Mouse (Mus musculus): ENCODE data around the gene Timm22. TPM values are rescaled to one million over a fixed set of nuclear protein-coding genes. Genes with fewer than 3 reads are reported as not detected.

The Timm22 gene
- total RNA-seq (2017): 6.7 and 10.2 TPM in 2 replicates

- peak; percentile 99 for ATAC-seq (replicated peaks in 1 of 2; ENCODE audit: insufficient read depth in 1 of 2, low FRiP score in 2 of 2, low TSS enrichment in 1 of 2, low read depth in 1 of 2, poor library complexity in 2 of 2, severe bottlenecking in 2 of 2)
Measured at GRCm38 (mm10) chr11:76406702-76407583, at the start of gene Timm22. Gene Timm22 (plus strand): TSS chr11:76406952.

- ATAC-seq (replicated peaks in 1 of 2; ENCODE audit: insufficient read depth in 1 of 2, low FRiP score in 2 of 2, low TSS enrichment in 1 of 2, low read depth in 1 of 2, poor library complexity in 2 of 2, severe bottlenecking in 2 of 2): no peak
Measured at GRCm38 (mm10) chr11:76357464-76357863, 49.3 kb upstream of the Timm22 start.

GRCm38 (mm10) chr11:76358628-76359320 is 48.0 kb upstream of the Timm22 start:
- ATAC-seq (replicated peaks in 1 of 2; ENCODE audit: insufficient read depth in 1 of 2, low FRiP score in 2 of 2, low TSS enrichment in 1 of 2, low read depth in 1 of 2, poor library complexity in 2 of 2, severe bottlenecking in 2 of 2): no peak

- no peak for ATAC-seq (replicated peaks in 1 of 2; ENCODE audit: insufficient read depth in 1 of 2, low FRiP score in 2 of 2, low TSS enrichment in 1 of 2, low read depth in 1 of 2, poor library complexity in 2 of 2, severe bottlenecking in 2 of 2)
Measured at GRCm38 (mm10) chr11:76360255-76360654, 46.5 kb upstream of the Timm22 start.

GRCm38 (mm10) chr11:76361422-76361821 is 45.3 kb upstream of the Timm22 start:
- no peak for ATAC-seq (replicated peaks in 1 of 2; ENCODE audit: insufficient read depth in 1 of 2, low FRiP score in 2 of 2, low TSS enrichment in 1 of 2, low read depth in 1 of 2, poor library complexity in 2 of 2, severe bottlenecking in 2 of 2)

- ATAC-seq (replicated peaks in 1 of 2; ENCODE audit: insufficient read depth in 1 of 2, low FRiP score in 2 of 2, low TSS enrichment in 1 of 2, low read depth in 1 of 2, poor library complexity in 2 of 2, severe bottlenecking in 2 of 2): no peak
Measured at GRCm38 (mm10) chr11:76363178-76363577, 43.6 kb upstream of the Timm22 start.

GRCm38 (mm10) chr11:76363636-76364035 is 43.1 kb upstream of the Timm22 start:
- ATAC-seq (replicated peaks in 1 of 2; ENCODE audit: insufficient read depth in 1 of 2, low FRiP score in 2 of 2, low TSS enrichment in 1 of 2, low read depth in 1 of 2, poor library complexity in 2 of 2, severe bottlenecking in 2 of 2): no peak

GRCm38 (mm10) chr11:76364038-76364437 is 42.7 kb upstream of the Timm22 start:
- ATAC-seq (replicated peaks in 1 of 2; ENCODE audit: insufficient read depth in 1 of 2, low FRiP score in 2 of 2, low TSS enrichment in 1 of 2, low read depth in 1 of 2, poor library complexity in 2 of 2, severe bottlenecking in 2 of 2): no peak

- ATAC-seq (replicated peaks in 1 of 2; ENCODE audit: insufficient read depth in 1 of 2, low FRiP score in 2 of 2, low TSS enrichment in 1 of 2, low read depth in 1 of 2, poor library complexity in 2 of 2, severe bottlenecking in 2 of 2): no peak
Measured at GRCm38 (mm10) chr11:76366720-76367119, 40.0 kb upstream of the Timm22 start.

GRCm38 (mm10) chr11:76370491-76370890 is 36.3 kb upstream of the Timm22 start:
- ATAC-seq (replicated peaks in 1 of 2; ENCODE audit: insufficient read depth in 1 of 2, low FRiP score in 2 of 2, low TSS enrichment in 1 of 2, low read depth in 1 of 2, poor library complexity in 2 of 2, severe bottlenecking in 2 of 2): no peak

GRCm38 (mm10) chr11:76372120-76372519 is 34.6 kb upstream of the Timm22 start:
- no peak for ATAC-seq (replicated peaks in 1 of 2; ENCODE audit: insufficient read depth in 1 of 2, low FRiP score in 2 of 2, low TSS enrichment in 1 of 2, low read depth in 1 of 2, poor library complexity in 2 of 2, severe bottlenecking in 2 of 2)

- no peak for ATAC-seq (replicated peaks in 1 of 2; ENCODE audit: insufficient read depth in 1 of 2, low FRiP score in 2 of 2, low TSS enrichment in 1 of 2, low read depth in 1 of 2, poor library complexity in 2 of 2, severe bottlenecking in 2 of 2)
Measured at GRCm38 (mm10) chr11:76372534-76372933, 34.2 kb upstream of the Timm22 start.

GRCm38 (mm10) chr11:76374491-76375185 is 32.1 kb upstream of the Timm22 start:
- ATAC-seq (replicated peaks in 1 of 2; ENCODE audit: insufficient read depth in 1 of 2, low FRiP score in 2 of 2, low TSS enrichment in 1 of 2, low read depth in 1 of 2, poor library complexity in 2 of 2, severe bottlenecking in 2 of 2): no peak

GRCm38 (mm10) chr11:76376425-76376824 is 30.3 kb upstream of the Timm22 start:
- no peak for ATAC-seq (replicated peaks in 1 of 2; ENCODE audit: insufficient read depth in 1 of 2, low FRiP score in 2 of 2, low TSS enrichment in 1 of 2, low read depth in 1 of 2, poor library complexity in 2 of 2, severe bottlenecking in 2 of 2)

GRCm38 (mm10) chr11:76379921-76380544 is 26.7 kb upstream of the Timm22 start:
- ATAC-seq (replicated peaks in 1 of 2; ENCODE audit: insufficient read depth in 1 of 2, low FRiP score in 2 of 2, low TSS enrichment in 1 of 2, low read depth in 1 of 2, poor library complexity in 2 of 2, severe bottlenecking in 2 of 2): no peak

GRCm38 (mm10) chr11:76381201-76381885 is 25.4 kb upstream of the Timm22 start:
- no peak for ATAC-seq (replicated peaks in 1 of 2; ENCODE audit: insufficient read depth in 1 of 2, low FRiP score in 2 of 2, low TSS enrichment in 1 of 2, low read depth in 1 of 2, poor library complexity in 2 of 2, severe bottlenecking in 2 of 2)

GRCm38 (mm10) chr11:76382711-76383324 is 23.9 kb upstream of the Timm22 start:
- no peak for ATAC-seq (replicated peaks in 1 of 2; ENCODE audit: insufficient read depth in 1 of 2, low FRiP score in 2 of 2, low TSS enrichment in 1 of 2, low read depth in 1 of 2, poor library complexity in 2 of 2, severe bottlenecking in 2 of 2)

Data from hematopoietic stem cell, adult 5-6 weeks (primary cell).